Mouse (Mus musculus) thymus, postnatal 36 days (tissue): Measurements from ENCODE around the gene Eftud2.
A peak's percentile ranks its signal among the peaks of the same experiment; 100 is the strongest.

ENCODE experiments used
- DNase-seq, 2 experiments: peaks; one replicate each; pipeline ENCODE4 v3.0.0; 2022; ENCODE audit warnings: mixed read lengths in 2 of 2

The Eftud2 gene

GRCm38 (mm10) chr11:102880585-102881313 lies at the start of gene Eftud2, which contains the start of gene Ccdc103:
TSS of gene Eftud2 (minus strand) at chr11:102880985.
TSS of gene Ccdc103 (plus strand) at chr11:102881204.
- peak; percentile 90 to 92 for DNase-seq

DNA sequence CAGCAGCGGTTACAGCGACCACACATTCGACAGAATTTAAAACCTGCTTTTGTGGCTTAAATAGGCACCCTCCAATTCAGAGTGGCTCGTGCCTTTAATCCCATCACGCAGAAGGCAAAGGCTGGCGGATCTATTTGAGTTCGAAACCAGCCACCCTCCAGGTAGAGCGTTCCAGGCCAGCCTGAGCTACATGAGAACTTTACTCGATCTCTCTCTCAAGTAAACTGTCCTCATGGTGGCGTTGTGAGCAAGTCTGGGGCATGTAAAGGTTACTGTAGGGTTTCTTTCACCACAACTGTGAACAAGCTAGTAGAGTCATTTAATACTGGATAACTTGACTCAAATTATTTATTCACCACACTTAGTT lies 44.5 kb upstream of the Eftud2 start:
- DNase-seq: no peak

DNA sequence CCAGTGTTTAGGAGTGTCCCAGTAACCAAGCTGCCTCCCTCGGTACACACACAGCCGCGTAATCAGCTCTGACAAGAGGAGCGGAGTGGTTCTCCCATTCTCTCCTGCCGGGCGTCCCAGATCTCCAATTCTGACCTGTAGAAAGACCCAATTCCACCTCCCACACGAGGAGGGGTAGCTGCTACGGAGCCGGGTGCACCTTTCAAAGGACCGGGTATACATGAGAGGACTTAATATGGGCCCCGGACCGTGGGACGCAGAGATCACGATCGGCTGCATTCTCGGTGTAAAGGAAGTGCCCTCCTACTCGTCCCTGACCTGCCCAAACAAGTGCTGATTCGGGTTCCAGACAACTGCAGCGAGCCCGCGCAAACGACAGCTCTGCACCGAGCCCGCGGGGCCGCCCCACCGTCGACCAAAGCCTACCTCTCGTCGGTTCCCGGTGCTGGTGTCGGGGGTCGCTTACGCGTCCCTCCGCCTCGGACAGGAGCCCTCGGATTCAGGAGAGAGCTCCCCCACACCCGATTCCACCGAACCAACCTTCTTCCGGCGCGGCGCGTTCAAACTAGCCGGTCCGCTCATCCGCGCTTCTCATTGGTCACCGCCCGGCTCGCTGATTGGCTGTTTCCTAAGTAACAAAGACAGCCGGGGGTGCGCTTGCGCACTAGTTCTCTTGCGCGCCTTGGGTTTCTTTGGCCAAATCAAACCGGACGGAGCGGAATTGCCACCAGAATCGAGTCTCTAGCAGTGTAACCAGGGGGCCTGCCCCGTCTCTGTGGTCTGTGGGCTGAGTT lies 44.0 kb upstream of the Eftud2 start, which contains the start of gene Kif18b:
Gene Kif18b (minus strand): TSS at position 568 of the 794 bp plus-strand sequence.
- peak; percentile 91 to 93 for DNase-seq

- no peak for DNase-seq
Observed at GRCm38 (mm10) chr11:102921491-102921890, 40.7 kb upstream of the Eftud2 start.

GRCm38 (mm10) chr11:102918077-102918476 lies 37.3 kb upstream of the Eftud2 start:
- no peak for DNase-seq

DNA sequence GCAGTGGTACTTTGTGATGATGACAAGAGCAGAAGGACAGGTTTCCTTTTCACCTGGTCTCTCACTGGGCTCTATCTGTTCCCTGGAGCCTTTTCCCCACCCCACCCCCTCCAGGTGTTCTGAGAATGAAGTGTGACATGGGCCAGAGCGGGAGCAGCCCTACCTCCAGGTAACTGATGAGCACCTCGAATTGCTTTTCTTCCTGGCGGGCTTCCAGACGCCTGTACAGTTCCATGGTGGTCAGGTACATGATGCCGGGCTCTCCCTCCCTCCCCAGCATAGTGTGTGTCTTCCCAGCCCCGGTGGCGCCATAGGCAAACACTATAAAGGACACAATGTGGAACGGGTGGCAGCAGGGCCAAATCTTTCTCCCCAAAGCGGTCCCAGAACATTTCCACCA lies 34.6 kb upstream of the Eftud2 start:
- DNase-seq: no peak

- no peak for DNase-seq
Observed at GRCm38 (mm10) chr11:102911376-102911775, 30.6 kb upstream of the Eftud2 start.

GRCm38 (mm10) chr11:102903654-102904053 lies 22.9 kb upstream of the Eftud2 start:
- no peak for DNase-seq

DNA sequence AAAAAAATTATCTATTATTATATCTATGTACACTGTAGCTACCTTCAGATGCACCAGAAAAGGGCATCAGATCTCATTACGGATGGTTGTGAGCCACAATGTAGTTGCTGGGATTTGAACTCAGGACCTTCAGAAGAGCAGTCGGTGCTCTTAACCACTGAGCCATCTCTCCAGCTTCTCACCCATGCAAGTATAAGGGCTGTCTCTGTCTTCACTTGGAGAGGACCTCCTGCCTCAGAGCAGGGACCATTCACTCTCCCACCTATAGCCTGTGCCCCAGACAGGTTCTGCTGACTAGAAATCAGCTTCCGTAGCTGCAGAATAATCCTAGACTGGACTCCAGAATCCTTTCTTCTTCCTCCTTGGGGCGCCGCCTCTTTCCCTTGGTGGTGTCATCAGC lies 21.3 kb upstream of the Eftud2 start:
- DNase-seq: no peak

DNA sequence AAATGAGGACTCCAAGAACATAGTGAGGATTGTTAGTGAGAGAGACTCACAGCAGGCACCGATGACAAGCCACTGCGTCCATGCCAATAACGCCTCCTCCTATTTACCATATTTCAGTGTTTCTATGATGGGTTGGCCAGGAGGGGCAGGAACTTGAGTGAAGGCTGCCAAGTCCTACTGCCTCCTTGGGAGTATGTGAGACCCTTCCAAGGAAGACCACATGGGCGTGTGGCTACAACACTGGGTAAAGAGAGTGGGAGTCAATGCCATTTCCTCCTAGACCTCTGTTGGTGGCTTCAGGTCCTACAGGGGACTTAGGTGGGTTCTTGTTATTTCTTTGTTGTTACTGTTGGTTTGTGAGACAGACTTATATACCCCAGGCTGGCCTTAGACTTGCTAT lies 20.4 kb upstream of the Eftud2 start:
- DNase-seq: no peak

DNA sequence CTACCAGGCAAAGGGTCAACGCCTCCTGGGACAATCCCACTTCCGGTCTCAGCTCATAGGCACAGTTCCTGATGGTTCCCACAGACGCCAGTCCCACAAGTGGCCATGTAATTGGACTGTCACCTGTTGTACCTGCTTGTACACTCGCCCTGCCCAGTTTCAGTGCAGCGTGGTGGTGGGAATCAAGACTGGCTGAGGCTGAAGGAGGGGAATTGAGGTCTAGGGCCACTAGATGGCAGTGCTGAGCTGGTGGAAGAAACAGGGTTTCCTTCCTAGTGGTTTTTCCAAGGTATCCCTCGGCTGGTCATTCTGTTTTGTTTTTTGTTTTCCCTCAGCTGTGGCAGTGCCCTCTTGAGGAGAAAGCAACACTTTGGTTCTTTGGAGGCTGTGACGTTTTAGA lies 20.0 kb upstream of the Eftud2 start, which contains the start of gene Gfap:
Gene Gfap (minus strand): TSS at position 150 of the 400 bp plus-strand sequence.
- peak; percentile 41 to 52 for DNase-seq

GRCm38 (mm10) chr11:102898408-102898807 lies 17.6 kb upstream of the Eftud2 start:
- DNase-seq: no peak

- no peak for DNase-seq
Observed at GRCm38 (mm10) chr11:102896641-102897040, 15.9 kb upstream of the Eftud2 start.

GRCm38 (mm10) chr11:102895779-102896178 lies 15.0 kb upstream of the Eftud2 start:
- no peak for DNase-seq

DNA sequence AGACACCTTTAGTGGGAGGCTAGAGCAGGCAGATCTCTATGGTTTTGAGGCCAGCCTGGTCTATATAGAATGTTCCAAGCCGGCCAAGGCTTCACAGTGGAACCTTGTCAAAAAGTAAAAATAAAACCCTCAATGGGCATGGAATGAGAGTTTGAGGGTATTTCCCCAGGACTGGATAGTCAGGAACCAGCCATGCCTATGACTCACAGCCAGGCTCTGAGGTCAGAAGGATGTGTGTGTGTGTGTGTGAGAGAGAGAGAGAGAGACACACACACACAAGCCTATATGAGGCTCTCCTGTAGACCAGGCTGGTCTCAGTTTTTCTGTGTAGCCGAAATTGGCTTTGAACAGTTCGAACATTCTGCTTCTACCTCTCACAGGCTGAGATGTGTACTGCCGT lies 13.9 kb upstream of the Eftud2 start:
- no peak for DNase-seq

- DNase-seq: peak; percentile 69 to 79
Observed at GRCm38 (mm10) chr11:102893015-102893651, 12.3 kb upstream of the Eftud2 start.

DNA sequence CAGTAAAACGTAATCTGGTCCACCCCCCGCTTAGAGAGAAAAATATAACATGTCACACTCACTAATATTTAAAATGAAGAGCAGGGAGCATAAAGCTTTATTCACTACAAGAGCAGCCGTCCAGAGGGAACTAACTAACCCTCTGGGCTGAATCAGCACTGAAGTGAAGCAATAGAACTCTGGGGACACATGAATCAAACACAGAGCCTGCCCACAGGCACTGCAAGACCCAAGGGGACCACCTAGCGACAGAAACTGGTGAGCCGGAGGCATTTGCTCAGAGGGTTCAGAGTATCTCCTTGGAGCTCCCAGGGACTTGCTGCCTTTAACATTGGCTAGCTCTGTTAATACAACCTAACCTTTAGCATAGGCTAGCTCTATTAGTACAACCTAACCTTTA lies 9.3 kb upstream of the Eftud2 start:
- DNase-seq: no peak

GRCm38 (mm10) chr11:102888135-102888534 lies 7.3 kb upstream of the Eftud2 start:
- no peak for DNase-seq

GRCm38 (mm10) chr11:102887433-102887832 lies 6.6 kb upstream of the Eftud2 start:
- DNase-seq: no peak

GRCm38 (mm10) chr11:102884616-102885219 lies 3.9 kb upstream of the Eftud2 start, which contains the start of gene Fam187a:
TSS of gene Fam187a (plus strand) at chr11:102885169.
- no peak for DNase-seq

DNA sequence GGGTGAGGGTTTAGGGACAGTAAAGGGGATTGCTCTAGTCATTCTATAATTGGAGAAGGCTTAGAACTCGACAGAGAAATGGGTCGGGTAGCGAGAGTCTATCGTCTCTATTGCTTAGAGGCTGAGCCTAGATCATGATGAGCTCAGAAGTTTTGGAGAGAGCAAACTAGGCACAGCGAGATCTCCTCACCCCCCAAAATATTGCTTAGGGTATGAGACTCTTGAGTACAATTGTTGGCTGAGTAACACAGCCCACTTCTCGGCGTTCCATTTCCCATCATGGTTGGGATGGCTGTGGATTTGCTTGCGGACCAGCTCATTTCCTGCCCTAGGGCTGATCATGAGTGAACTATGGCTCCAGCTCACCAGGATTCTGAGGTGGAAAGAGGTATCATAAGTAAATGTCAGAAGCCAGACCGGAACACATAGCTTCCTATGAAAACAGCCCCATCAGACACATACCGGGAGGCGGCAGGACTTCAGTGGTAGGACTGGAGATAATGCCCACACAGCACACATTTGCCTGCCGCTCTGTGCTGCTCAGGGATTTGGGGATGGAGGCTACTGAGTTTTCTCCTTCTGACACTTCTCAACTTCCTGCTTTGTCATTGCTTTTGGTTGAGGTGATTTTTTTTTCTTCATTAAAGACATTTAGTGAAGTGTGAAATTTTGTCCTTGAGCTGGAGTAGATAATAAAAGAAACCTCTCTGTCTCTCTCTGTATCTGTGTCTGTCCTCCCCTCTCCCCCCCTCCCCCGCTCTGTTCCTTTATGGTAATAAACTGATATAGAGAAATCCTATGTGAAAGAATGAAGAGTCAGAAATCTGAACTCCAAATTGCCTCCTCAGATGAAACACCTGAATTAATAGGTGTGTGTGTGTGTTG lies 771 bp upstream of the Eftud2 start:
- DNase-seq: no peak

DNA sequence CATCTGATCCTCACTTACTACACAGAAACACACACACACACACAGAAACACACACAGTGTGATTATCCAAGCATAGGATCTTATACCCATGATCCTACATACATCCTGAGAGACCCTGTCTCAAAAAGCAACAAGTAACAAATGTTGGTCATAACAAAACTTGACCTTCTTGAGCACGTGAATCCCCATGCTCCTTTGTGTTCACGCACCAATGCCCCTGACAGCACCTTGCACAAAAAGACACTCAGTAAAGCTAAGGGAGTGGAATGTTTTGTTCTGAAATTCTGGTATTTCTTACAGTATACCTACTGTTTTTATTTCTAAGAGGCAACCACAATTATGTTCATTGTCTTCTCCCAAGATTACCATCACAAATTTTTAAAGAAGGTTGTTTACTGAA lies 1.2 kb downstream of the Eftud2 start:
- DNase-seq: no peak
